Mouse (Mus musculus) MEL (cell line): Measurements from ENCODE around the gene Smim13.
"Not testable (repeated sequence)": the region's sequence is repeated elsewhere in the genome, so short reads cannot be mapped to it uniquely, and the experiment has no call there.

Source experiments
- CTCF ChIP-seq, 3 experiments: IDR thresholded peaks in 2 of 3; conservative IDR thresholded peaks in 1 of 3; 2 replicates each; pipeline ENCODE4 v1.5.1; 2011 to 2012; ENCODE audit warnings: low read length in 3 of 3, low read depth in 2 of 3, mild to moderate bottlenecking in 2 of 3, improper control_type of control experiment in 1 of 3, inconsistent platforms in 1 of 3, mixed read lengths in 1 of 3, moderate library complexity in 1 of 3; ENCODE audit not compliant: control insufficient read depth in 1 of 3, insufficient read depth in 1 of 3, poor library complexity in 1 of 3, severe bottlenecking in 1 of 3
- HCFC1 ChIP-seq: IDR thresholded peaks from 2 replicates; pipeline ENCODE4 v1.6.1; 2012; ENCODE audit warnings: low read depth, mild to moderate bottlenecking, inconsistent platforms, low read length, improper control_type of control experiment, moderate library complexity
- POLR2A ChIP-seq, 2 experiments: IDR thresholded peaks; 2 replicates each; pipeline ENCODE4 v1.6.1; 2011 to 2012; ENCODE audit warnings: low read length in 2 of 2, mild to moderate bottlenecking in 2 of 2, control low read depth in 1 of 2, improper control_type of control experiment in 1 of 2, low read depth in 1 of 2, moderate library complexity in 1 of 2; ENCODE audit not compliant: control insufficient read depth in 1 of 2, insufficient read depth in 1 of 2, poor library complexity in 1 of 2

GRCm38 (mm10) chr13:41251232-41251631 is 1.6 kb downstream of the Smim13 start:
- not testable (repeated sequence) for TF ChIP-seq POLR2A (IDR thresholded peaks at IDR 0.05; ENCODE audit: control insufficient read depth in 1 of 2, insufficient read depth in 1 of 2, low read depth in 1 of 2, low read length in 2 of 2, poor library complexity in 1 of 2); HCFC1; CTCF (IDR thresholded peaks at IDR 0.05 in 2 of 3, conservative IDR thresholded peaks at IDR 0.05 in 1 of 3; ENCODE audit: control insufficient read depth in 1 of 3, insufficient read depth in 1 of 3, low read depth in 2 of 3, low read length in 3 of 3, poor library complexity in 1 of 3, severe bottlenecking in 1 of 3)
